Mouse (Mus musculus) heart, embryonic 12.5 days (tissue): ENCODE data around the gene Ndufs8. TPM values are rescaled to one million over a fixed set of nuclear protein-coding genes. Genes with fewer than 3 reads are reported as not detected.

Experiments
- polyA plus RNA-seq: library from polyadenylated mRNA; unstranded; fragments of >200 nt; fragmentation: Nextera tagmentation; extraction: Ambion mirVana; gene quantifications from 2 replicates; pipeline ENCODE4 v1.2.1, GENCODE M21; 2016

The Ndufs8 gene
- polyA plus RNA-seq, 1 experiment from 2014 or later: 324 TPM

Other genes starting within 250 kb of the Ndufs8 start
- 3.3 and 4.2 TPM in 2 replicates for gene Lrp5, start 226.2 kb downstream of the Ndufs8 start, polyA plus RNA-seq
- 25.7 and 26.7 TPM in 2 replicates for gene 1810055G02Rik, start 204.5 kb downstream of the Ndufs8 start, polyA plus RNA-seq
- 29.3 and 32.9 TPM in 2 replicates for gene Kmt5b, start 145.4 kb downstream of the Ndufs8 start, polyA plus RNA-seq
- 30.1 and 36.1 TPM in 2 replicates for gene Chka, start 61.0 kb downstream of the Ndufs8 start, polyA plus RNA-seq
- gene Tcirg1, start 5.6 kb downstream of the Ndufs8 start, polyA plus RNA-seq: 22.3 and 26.1 TPM in 2 replicates
- gene Aldh3b1, start 17.0 kb upstream of the Ndufs8 start, polyA plus RNA-seq: 2.0 and 2.3 TPM in 2 replicates
- 7.8 and 8.9 TPM in 2 replicates for gene Unc93b1, start 22.4 kb upstream of the Ndufs8 start, polyA plus RNA-seq
- not detected in 2 replicates for gene Aldh3b3, start 45.9 kb upstream of the Ndufs8 start, polyA plus RNA-seq
- 0.40 and 0.86 TPM in 2 replicates for gene Aldh3b2, start 59.6 kb upstream of the Ndufs8 start, polyA plus RNA-seq
- 9.3 and 9.5 TPM in 2 replicates for gene Acy3, start 73.8 kb upstream of the Ndufs8 start, polyA plus RNA-seq
- gene Tbx10, start 80.0 kb upstream of the Ndufs8 start, polyA plus RNA-seq: not detected in 2 replicates
- gene Nudt8, start 87.8 kb upstream of the Ndufs8 start, polyA plus RNA-seq: 41.0 and 44.7 TPM in 2 replicates
- gene Gm49405, start 87.9 kb upstream of the Ndufs8 start, polyA plus RNA-seq: 4.2 and 4.6 TPM in 2 replicates
- gene Doc2g, start 90.5 kb upstream of the Ndufs8 start, polyA plus RNA-seq: 74.6 and 84.9 TPM in 2 replicates
- 402 and 417 TPM in 2 replicates for gene Ndufv1, start 100.0 kb upstream of the Ndufs8 start, polyA plus RNA-seq
- 346 and 369 TPM in 2 replicates for gene Gstp1, start 125.2 kb upstream of the Ndufs8 start, polyA plus RNA-seq
- gene Gstp2, start 133.2 kb upstream of the Ndufs8 start, polyA plus RNA-seq: 3.6 and 7.1 TPM in 2 replicates
- gene Gstp3, start 146.8 kb upstream of the Ndufs8 start, polyA plus RNA-seq: 0.69 TPM in 1 of 2 replicates, not detected in the other
- not detected in 2 replicates for gene Cabp2, start 168.8 kb upstream of the Ndufs8 start, polyA plus RNA-seq
- gene Cdk2ap2, start 184.4 kb upstream of the Ndufs8 start, polyA plus RNA-seq: 54.4 and 57.6 TPM in 2 replicates
- gene Pitpnm1, start 187.2 kb upstream of the Ndufs8 start, polyA plus RNA-seq: 23.3 and 23.5 TPM in 2 replicates
- 80.4 and 82.6 TPM in 2 replicates for gene Aip, start 213.1 kb upstream of the Ndufs8 start, polyA plus RNA-seq
- gene Gpr152, start 227.0 kb upstream of the Ndufs8 start, polyA plus RNA-seq: not detected in 2 replicates
- gene Cabp4, start 231.3 kb upstream of the Ndufs8 start, polyA plus RNA-seq: 0.13 TPM in 1 of 2 replicates, not detected in the other
- 115 and 122 TPM in 2 replicates for gene Coro1b, start 235.8 kb upstream of the Ndufs8 start, polyA plus RNA-seq
- gene Ptprcap, start 240.8 kb upstream of the Ndufs8 start, polyA plus RNA-seq: 0.73 and 1.1 TPM in 2 replicates